Mouse (Mus musculus) embryo, embryonic 11 days (tissue): ENCODE measurements around the gene Ces2g.

Source experiments
- DNase-seq: peaks from one replicate; pipeline ENCODE4 v3.0.0-alpha.2; 2015

Ces2g gene

DNA sequence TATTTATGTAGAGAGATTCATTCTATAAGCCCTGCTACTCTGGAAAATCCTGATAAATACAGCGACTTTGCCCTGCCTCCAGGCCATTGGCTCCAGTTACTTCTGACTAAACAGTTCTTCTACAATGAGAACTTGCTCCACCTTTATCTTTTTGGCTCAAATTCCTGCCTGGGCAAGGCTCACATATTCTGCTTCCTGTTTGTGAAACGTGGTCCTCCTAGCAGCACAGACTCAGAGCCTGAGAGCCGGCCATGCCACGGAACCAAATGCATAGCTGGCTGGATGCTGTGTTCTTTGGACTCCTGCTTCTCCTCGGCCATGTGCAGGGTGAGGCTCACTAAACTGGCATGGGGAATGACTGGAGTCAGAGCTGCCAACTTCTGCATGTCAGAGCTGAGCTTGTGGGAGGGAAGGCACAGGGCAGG lies at the start of gene Ces2g:
TSS of gene Ces2g (plus strand) at position 182 of the 425 bp plus-strand sequence.
- DNase-seq = no peak

GRCm38 (mm10) chr8:104925972-104926596 lies 35.4 kb upstream of the Ces2g start, which contains the start of gene Ces2e:
TSS of gene Ces2e (plus strand) at chr8:104926260.
- no peak for DNase-seq

DNA sequence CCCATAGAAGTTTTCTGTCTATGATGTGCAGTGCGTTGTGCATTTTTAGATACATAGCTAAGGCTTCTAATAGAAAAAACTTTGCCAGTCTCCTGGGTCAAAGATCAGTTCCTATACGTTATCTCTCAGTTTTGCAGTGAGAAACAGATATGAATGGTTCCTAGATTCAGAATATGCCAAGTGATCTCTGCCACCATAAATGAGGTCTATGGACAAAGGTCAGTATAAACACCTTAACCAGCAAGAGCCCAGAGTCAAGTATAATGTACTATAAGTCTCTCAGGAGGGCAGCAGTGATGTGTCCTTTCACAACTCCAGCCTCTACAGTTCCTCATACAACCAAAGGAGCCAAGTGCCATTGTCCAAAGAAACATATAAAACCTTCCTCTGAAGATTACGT lies 34.2 kb upstream of the Ces2g start:
- DNase-seq = no peak

DNA sequence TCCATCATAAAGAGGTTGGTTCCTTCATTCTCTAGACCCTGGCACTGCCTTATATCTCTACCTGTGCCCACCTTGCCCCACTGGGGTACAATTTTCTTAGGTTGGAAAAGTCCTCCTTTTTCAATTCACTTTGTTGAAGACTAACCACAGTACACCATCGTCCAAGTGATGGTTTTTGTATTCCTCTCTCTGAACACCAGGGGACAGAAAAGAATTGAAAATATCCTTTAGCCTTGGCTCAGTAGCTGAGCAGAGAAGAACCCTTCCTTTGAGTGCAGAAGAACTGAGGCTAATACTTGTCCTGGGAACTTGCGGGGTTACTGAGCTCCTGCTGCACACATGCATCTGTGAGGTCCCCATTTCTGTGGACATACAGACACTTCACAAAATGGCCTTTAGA lies 16.9 kb upstream of the Ces2g start:
- DNase-seq = no peak

GRCm38 (mm10) chr8:104947056-104947455 lies 14.5 kb upstream of the Ces2g start, which contains the start of gene Ces2f:
TSS of gene Ces2f (plus strand) at chr8:104947356.
- DNase-seq = no peak

DNA sequence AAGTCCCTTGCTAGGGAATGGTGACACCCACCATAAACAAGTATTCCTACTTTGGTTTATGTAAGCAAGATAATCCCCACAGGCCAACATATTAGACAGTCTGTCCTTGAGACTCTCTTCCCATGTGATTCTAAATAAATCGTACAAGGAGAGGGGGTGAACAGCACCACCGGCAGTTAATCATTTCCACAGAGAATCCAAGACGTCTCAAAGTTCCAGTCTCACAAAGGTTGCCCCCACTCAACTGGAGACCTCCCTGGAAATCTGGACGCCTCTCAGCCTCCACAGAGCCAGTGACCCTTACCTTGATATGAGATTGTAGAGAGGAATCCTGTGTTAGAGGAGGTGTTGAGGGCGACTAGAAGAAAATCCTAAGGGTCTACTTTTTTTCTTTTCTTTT lies 12.5 kb upstream of the Ces2g start:
- DNase-seq = no peak

DNA sequence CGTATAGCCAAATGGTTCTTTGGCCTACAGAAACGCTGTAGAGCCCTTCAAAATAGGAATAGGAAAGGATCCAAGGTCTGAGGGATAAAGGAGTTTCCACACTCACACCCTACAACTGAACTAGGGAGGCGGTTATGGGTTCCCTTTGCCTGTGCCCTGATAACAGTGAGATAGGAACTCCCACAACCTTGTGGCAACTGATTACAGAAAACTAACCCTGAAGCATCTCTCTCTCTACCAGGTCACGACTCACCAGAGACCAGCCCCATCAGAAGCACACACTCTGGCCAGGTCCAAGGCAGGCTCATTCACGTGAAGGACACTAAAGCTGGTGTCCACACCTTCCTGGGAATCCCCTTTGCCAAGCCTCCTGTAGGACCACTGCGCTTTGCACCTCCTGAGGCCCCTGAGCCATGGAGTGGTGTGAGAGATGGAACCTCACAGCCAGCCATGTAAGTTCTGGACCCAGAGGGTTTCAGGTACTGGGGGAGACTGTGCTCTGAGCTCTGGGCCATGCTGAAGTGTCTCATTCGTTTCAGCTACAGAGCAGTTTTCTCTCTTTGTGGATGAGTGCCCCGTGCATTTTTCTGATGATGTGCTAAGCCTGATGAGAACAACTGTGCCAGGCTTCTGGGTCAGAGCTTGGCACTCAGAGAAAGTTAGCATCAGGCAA lies 847 bp downstream of the Ces2g start:
- DNase-seq = no peak

DNA sequence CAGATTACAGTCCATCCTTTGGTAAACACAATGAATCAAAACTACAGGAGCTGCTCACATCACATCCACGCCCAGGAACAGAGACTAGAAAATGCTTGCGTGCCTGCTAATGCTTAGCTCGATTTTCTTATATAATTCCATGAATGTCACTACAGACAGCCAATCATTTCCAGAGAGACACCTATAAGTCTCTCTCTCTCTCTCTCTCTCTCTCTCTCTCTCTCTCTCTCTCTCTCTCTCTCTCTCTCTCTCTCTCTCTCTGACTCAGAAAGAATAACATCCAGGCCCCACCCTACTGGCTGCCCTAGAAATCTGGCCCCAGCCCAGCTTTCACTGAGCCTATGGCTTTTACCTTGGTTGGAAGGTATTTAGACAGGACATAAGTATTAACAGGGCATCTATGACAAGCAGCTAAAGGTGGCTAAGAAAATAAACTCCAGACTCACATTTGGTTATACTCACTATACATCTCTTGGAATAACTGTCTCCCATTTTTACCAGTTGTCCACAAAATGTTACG lies 1.9 kb downstream of the Ces2g start:
- DNase-seq = no peak

- DNase-seq = no peak
Measured at GRCm38 (mm10) chr8:104984126-104984525, 22.6 kb downstream of the Ces2g start.

DNA sequence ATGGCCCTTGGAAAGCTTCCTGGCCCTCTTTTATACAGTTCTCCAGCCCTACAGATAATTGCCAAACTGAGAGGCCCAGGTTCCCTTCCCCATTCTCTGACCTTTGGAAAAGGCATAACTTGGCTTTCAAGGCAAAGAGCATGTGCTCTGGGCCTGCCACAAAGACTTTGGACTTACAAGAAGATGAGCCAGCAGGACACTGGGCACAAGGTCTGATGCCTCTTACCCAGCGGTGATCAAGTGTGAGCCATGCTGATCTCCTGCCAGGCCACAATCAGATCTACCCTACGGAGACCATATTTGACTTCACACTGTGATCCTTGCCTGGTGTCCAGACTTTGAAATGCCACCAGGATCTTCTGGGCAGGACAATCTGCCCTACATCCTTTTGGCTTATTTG lies 23.4 kb downstream of the Ces2g start:
- DNase-seq = no peak

GRCm38 (mm10) chr8:104998191-104998590 lies 36.7 kb downstream of the Ces2g start:
- DNase-seq = no peak

- no peak for DNase-seq
Measured at GRCm38 (mm10) chr8:104999183-104999582, 37.7 kb downstream of the Ces2g start.

- no peak for DNase-seq
Measured at GRCm38 (mm10) chr8:105000586-105000985, 39.1 kb downstream of the Ces2g start, which contains the start of gene Ces2h. TSS of gene Ces2h (plus strand) at chr8:105000853.

DNA sequence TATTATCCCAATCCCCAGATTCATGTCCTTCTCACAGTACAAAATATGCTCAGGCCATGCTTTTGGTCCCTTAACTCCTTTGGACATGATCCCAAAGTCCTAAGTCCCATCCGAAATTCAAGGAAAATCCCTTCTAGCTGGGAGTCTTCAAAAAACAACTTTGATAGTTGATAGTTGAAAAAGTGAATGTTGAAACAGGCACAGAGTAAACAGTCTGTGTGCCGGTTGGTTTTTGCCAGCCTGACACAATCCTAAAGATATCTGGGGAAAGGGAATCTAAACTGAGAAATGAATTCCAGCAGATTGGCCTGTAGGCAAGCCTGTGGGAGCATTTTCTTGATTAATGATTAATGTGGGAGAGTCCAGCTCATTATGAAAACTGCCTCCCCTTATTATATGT lies 48.5 kb downstream of the Ces2g start:
- DNase-seq = no peak

DNA sequence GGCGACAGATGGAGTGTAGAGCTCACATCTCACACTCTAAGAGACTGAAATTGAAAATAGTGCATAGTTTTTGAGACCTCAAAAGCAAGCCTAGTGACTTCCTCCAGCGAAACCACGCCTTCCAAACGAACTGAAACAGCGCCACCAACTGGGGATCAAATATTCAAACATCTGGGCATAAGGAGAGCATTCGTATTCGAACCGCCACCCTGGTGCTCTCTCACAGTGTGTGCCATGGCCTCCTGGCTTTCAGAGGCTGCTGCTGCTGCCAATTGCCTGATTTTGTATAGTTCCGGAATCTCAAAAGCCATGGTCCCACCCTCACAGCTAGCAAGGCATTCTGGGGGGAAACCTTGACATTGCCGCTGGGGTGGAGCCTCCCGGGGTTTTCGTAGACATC lies 49.6 kb downstream of the Ces2g start:
- DNase-seq = no peak

GRCm38 (mm10) chr8:105014391-105014790 lies 52.9 kb downstream of the Ces2g start:
- DNase-seq = no peak
